Mouse (Mus musculus): ENCODE results near the gene Havcr1.
"Not testable (repeated sequence)": the region's sequence is repeated elsewhere in the genome, so short reads cannot be mapped to it uniquely, and the experiment has no call there.

The Havcr1 gene

DNA sequence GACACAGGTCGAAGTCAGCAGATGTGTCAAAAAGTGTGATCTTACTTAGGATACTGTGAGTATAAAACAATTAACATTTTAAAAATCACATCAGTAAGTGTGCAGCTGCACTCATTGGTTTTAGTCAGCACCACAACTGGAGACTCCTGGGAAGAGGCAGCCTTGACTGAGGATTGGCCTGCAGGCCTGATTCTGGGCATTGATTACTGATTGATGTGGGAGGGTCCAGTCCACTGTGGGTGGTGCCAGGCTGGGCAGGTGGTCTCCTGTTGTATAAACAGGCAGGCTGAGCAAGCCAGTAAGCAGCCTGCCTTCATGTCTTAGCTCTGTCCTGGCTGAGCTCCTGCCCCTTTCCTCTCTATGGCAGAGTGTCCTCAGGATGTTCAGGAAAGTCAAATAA, at the start of gene Havcr1:
Gene Havcr1 (plus strand): TSS at position 5 of the 400 bp plus-strand sequence.
- not testable (repeated sequence) for DNase-seq (ENCODE audit: low spot score in 2 of 2)

DNA sequence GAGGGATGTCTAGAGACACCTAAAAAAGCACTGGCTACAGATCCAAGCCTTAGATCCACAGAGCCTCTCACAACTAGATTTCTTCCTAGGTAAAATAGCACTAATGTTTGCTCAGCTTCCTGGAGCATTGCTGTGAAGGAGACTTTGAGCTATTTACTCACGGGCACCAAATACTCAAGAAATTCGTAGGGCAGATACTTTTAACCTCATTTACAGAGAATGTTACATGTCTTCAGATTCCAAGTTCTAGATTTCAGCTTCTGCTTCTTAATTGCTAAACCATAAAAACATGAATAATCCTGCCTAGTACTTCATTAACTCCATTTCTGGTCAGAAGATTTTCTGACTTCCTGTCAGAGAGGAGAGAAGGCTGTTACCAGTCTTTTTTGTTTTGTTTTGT, 44.7 kb upstream of the Havcr1 start:
- no peak for DNase-seq (ENCODE audit: low spot score in 2 of 2)

- DNase-seq (ENCODE audit: low spot score in 2 of 2), result not testable (repeated sequence)
Observed at GRCm38 (mm10) chr11:46695849-46696248, 39.0 kb upstream of the Havcr1 start.

DNA sequence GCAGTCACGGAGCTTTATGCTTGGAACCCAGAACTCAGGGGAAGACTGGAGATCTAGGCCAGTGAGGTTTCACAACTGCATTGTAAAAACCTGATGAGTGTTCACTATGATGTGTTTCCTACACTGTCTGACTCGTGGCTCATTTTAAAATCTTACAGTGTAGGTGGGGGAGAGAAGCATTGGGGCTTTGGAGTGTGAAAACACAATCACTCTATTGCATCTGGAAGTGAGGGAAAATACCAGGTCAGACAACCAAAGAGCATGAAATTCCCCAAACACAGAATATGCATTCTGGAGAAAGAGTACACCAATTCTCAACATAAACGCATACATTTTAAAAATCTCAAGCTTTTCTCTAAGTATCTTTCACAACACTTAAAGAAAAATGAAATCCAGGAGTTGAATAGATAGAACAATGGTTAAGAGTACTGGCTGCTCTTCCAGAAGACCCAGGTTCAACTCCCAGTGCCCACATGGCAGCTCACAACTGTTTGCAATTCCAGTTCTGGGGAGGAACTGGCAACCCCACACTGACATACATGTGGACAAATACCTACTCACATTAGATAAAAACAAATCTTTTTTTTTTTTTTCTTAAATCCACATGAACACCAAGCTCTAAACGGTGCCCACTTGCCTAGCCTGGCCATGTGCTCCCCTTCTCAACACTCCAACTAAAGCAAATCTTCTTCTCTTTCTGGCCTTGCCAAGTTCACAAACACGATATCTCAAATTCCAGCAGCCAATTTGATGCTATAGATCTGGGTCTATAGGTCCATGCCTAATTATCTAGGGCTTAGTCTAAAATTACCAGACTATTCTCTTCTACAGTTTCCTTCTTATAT, 37.2 kb upstream of the Havcr1 start:
- DNase-seq (ENCODE audit: low spot score in 2 of 2), result no peak

DNA sequence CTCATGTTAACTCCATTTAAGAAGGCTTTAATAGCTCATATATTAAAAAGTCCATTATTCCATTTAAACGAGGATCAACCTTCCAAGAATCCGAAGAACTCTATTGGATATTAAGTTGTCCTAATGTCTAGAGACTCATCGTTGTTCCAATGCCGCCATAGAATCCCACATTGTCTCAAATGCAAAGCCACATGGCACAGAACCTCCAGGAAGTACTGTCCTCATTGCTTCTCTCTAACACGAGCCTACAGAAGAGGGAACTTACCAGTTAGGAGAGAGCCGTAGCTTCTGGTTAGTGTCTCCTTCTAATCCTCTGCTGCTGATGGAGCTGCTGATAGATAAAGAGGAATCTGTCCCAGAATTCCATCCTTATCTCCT, 36.6 kb upstream of the Havcr1 start:
- DNase-seq (ENCODE audit: low spot score in 2 of 2), result no peak

DNA sequence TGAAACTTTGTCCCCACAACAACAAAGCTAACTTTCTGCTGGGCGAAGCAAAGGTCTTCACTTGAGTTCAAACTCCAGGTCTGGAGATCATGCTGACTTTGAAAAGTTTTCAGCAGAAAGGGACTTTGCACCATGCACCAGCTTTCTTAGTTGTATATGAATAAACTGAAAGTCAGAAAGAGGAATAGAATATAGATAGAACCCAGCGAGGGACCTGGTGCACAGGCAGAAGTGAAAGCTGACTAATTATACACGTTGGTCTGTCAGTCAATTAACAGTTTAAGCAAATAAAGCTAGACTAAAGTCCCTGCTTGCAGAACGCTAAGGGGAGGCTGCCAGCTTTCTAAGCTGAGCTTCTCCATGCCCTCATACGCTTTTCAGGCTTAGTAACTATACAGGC, 36.0 kb upstream of the Havcr1 start:
- DNase-seq (ENCODE audit: low spot score in 2 of 2), result no peak

DNA sequence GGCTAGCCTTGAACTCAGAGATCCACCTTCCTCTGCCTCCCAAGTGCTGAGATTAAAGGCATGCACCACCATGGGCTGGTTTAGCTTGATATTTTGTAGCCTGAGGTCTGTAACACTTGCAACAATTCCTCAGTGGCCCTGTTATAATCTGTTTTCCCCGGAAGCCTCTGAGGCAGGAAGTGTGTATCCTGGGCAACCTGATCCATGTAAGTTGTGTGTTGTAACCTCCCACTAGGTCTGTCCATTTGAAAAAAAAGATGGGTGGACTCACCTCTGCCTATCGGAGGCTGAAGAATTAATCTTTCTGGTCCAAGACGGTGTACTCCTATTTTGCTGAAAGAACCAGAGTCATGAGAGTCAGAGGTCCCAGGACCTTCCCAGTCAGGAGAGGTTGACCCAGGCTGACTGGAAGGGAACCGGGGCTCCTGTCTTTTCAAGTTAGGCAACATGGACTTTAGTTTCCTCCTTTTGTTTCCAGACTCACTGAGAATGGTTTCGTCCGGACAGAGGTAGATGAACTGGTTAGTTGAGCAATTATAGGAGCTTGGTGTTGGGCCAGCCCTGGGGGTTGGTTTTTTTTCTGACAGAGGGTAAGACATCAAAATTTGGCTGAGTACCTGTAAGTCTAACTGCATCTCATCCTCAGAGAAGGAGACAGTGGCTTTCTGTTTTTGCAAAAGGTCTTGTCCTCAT, 28.1 kb upstream of the Havcr1 start, which contains the start of gene Timd2:
Gene Timd2 (minus strand): TSS at position 398 of the 693 bp plus-strand sequence.
- no peak for DNase-seq (ENCODE audit: low spot score in 2 of 2)

DNA sequence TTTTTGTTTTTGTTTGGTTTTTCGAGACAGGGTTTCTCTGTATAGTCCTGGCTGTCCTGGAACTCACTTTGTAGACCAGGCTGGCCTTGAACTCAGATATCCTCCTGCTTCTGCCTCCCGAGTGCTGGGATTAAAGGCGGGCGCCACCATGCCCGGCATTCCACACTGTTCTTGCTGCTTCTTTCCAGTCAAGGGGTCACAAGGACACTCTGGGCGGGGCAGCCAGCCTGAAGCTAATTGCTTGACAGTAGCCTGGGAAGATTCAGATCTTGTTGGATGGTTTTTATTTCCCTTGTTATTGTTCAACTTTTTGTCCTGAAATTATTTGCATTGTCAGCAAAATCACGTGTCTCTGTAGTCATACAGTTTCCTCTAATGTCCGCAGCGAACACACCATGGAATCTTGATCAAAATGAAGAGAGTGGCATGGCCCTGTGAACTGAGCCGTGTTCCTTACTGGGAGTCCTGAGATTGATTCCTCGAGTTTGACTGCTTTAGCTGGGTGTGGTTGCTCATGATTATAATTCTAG, 3.3 kb upstream of the Havcr1 start:
- no peak for DNase-seq (ENCODE audit: low spot score in 2 of 2)

DNA sequence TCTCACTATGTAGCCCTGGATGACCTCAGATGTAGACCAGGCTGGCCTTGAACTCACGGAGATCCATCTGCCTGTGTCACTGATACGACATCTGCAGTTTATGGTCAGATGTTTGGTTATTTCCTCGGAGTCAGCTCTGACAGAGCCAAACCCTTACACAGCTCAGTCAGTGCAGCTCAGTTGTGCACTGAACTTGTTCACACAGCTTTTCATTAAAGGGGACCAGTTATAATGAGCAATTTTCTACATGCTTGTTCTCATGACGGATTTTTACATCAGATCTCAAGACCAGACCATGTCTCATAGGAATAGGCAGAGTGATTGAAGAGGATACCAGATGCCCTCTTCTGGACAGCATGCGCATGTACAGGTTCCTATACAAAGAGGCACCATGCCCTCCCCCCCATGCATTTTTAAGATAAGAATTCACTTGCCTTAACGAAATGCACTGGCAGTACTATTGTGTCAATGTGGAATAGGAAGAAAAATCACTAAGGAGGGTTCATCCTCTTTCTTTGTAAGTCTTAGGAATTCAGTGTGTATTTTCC, 1.6 kb upstream of the Havcr1 start:
- no peak for DNase-seq (ENCODE audit: low spot score in 2 of 2)

- DNase-seq (ENCODE audit: low spot score in 2 of 2), result no peak
Observed at GRCm38 (mm10) chr11:46734617-46735016, 263 bp upstream of the Havcr1 start.

GRCm38 (mm10) chr11:46739501-46739900, 4.6 kb downstream of the Havcr1 start:
- DNase-seq (ENCODE audit: low spot score in 2 of 2), result no peak

GRCm38 (mm10) chr11:46740886-46741285, 6.0 kb downstream of the Havcr1 start:
- DNase-seq (ENCODE audit: low spot score in 2 of 2), result no peak

DNA sequence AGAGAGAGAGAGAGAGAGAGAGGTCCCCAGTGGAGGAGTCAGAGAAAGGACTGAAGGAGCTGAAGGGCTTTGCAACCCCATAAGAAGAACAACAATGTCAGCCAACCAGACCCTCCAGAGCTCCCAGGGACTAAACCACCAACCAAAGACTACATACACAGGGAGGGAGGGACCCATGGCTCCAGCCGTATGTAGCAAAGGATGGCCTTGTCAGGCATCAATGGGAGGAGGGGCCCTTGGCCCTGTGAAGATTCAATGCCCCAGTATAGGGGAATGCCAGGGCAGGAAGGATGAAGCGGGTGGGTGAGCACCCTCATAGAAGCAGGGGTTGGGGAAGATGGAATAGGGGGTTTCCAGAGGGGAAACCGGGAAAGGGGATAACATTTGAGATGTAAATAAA, 6.8 kb downstream of the Havcr1 start:
- DNase-seq (ENCODE audit: low spot score in 2 of 2), result no peak

- no peak for DNase-seq (ENCODE audit: low spot score in 2 of 2)
Observed at GRCm38 (mm10) chr11:46747996-46748395, 13.1 kb downstream of the Havcr1 start.

DNA sequence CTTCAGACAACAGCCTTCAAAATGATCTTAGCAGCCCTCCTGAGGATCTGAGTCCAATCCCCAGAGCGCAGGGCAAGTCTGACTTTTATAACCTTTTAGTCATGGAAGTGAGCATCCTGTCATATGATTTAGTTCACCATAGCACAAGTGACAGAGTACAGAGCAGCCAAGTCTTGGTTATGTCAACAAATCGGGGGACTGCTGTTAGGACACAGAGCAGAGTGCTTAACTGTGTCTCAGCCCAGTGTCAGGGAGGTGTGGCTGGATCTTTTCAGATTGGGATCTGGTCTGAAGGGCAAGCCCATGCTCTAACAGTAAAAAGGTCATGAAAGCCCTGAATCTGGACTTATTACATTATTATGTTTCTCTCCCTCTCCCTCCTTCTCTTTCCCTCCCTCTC, 18.8 kb downstream of the Havcr1 start:
- DNase-seq (ENCODE audit: low spot score in 2 of 2), result no peak

DNA sequence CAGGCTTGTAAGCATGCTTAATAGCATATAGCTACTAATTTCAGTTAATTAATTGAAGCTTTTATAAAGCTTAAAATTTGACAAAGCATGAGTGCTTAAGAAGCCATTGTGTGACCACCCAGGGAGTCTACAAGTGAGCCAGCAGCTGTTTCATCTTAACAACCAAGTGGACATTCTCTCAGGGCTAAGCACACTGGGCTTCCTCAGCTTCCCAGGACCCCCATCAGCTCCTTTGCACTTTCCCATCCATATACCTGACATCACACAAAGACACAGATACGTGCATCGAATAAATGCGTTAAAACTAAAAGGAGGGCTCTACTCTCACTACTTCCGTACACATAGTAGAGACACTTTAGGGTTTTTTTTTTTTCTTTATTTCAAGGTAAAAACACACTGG, 19.8 kb downstream of the Havcr1 start:
- no peak for DNase-seq (ENCODE audit: low spot score in 2 of 2)

DNA sequence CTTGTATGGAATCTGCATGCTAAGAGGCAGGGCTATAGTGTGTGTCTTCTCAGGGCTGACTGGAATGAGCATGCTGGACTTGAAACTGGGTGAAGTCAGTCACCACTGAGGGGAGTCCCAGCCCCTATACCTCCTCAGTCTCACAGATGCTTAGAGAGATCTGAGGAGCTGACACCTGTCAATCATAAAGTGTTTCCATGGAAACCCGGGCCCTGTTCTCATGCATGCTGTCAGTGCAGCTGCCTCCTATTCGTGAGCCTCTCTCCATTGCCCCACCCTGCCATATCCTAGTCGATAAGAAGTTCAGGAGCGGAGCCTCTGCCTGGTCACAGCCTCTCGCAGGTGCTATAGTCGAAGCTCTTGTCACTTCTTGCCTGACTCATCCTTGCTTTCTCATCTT, 20.8 kb downstream of the Havcr1 start:
- DNase-seq (ENCODE audit: low spot score in 2 of 2), result not testable (repeated sequence)

DNA sequence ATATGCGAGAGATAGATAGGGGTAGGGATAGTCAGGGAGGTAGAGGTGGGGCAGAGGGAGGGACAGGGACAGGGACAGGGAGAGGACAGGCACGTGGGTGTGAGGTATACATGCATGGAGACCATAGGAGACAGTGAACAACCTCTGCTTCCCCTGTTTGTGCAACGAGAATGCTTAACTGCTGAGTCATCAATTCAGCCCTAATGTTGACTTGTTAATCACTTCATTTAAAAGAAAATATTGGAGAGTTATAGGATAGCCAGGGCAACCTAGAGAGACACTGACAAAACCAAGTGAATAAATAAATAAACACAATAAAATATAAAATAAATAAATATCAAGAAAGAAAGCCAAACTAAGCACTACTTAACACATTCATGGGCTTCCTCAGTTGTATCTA, 42.0 kb downstream of the Havcr1 start:
- DNase-seq (ENCODE audit: low spot score in 2 of 2), result no peak

DNA sequence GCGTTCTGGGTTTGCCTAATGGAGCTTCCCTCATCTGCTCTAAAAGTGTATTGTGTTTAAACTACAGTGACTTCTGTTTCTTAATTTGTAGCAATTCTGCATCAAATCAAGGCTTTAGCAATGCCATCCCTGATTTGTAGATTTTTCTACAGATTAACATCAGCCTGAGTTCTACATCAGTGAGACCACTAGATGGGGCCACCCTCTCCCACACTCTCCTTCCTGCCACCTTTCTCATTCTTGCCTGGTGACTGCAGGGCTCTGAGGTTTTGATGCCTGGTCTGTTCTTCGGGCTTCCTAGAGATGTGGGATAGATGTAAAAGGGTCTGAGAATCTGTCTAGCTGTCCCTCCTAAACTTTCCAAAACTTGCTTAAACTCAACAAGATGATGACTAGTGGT, 44.9 kb downstream of the Havcr1 start:
- no peak for DNase-seq (ENCODE audit: low spot score in 2 of 2)

DNA sequence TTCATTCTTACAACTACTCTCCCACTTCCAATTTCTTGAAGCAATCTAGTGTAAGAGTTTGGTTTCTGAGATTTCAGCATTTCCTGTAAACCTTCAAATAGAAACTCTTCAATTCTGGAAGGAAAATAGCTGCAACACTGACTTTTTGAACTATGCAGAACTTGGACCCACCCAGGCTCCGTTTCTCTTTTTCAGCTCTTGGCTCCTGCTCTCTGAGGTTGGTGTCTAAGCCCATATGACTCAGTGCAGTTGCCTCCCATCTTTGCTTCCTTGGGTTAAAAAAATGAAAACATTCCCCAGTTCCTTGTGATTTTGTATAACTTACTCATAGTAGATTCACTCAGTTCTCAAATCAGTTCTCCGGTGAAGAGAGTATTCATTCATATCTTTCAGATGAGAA, 69.6 kb downstream of the Havcr1 start:
- DNase-seq (ENCODE audit: low spot score in 2 of 2), result no peak

DNA sequence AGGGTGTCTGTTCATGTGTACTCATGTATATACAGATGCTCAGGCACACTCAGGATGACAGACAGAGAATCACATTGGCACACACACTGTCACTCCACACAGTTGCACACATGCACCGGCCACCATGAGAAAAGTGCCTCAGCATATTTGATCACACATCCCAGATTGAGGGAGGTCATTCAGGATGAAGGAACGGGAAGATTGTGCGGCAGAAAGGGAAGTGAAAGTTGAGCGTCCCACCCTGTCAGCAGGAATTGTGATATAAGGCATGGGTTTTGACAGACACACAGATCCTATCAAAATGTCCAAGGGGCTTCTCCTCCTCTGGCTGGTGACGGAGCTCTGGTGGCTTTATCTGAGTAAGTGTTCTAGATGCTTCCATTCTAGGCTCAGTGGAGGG, 75.6 kb downstream of the Havcr1 start, which contains the start of gene Timd4:
Gene Timd4 (plus strand): TSS at position 290 of the 400 bp plus-strand sequence.
- no peak for DNase-seq (ENCODE audit: low spot score in 2 of 2)

GRCm38 (mm10) chr11:46817692-46818091, 82.8 kb downstream of the Havcr1 start:
- no peak for DNase-seq (ENCODE audit: low spot score in 2 of 2)

GRCm38 (mm10) chr11:46819930-46820329, 85.0 kb downstream of the Havcr1 start:
- DNase-seq (ENCODE audit: low spot score in 2 of 2), result no peak
